Mouse (Mus musculus) gastrocnemius, postnatal 14 days (tissue): Measurements from ENCODE around the gene Tmem50a. TPM values are rescaled to one million over a fixed set of nuclear protein-coding genes. Genes with fewer than 3 reads are reported as not detected.
A peak's percentile ranks its signal among the peaks of the same experiment; 100 is the strongest.

ENCODE experiments used
- DNase-seq: peaks from one replicate; pipeline ENCODE4 v3.0.0; 2021; ENCODE audit warnings: mixed read lengths
- intact Hi-C: fragments of 180-260 bp; cut with DNase I; formaldehyde crosslinking; loops from one replicate; pipeline ENCODE4 v1.15.1; 2025; ENCODE audit warnings: low total_unique reads
- total RNA-seq, 2 experiments: library from RNA; stranded (reverse); gene quantifications; 2 replicates each; pipeline ENCODE4 v1.2.3; 2021

Gene Tmem50a
- total RNA-seq, 2 experiments from 2014 or later: 41.1 to 45.9 TPM

DNA sequence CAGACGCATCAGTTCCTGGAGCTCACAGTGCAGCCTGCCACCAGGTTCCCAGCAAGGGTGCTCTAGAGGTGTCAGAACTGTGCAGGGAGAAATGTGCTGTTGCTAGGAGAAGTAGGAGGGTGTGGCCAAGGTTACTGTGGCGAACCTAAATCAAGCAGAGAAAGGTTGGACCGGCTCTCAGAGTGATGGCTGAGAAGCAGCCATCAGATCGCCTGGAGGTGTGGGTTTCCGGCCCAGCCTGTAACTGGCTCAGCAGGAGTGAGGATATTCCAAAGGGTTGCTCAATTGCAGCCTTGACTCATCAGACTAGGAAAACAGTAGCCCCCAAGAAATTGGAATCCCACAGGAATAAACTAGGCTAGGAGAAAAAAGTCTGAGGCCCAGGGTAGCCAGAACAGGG lies 58.3 kb downstream of the Tmem50a start:
- intact Hi-C loops: no loop called here
- DNase-seq: no peak

DNA sequence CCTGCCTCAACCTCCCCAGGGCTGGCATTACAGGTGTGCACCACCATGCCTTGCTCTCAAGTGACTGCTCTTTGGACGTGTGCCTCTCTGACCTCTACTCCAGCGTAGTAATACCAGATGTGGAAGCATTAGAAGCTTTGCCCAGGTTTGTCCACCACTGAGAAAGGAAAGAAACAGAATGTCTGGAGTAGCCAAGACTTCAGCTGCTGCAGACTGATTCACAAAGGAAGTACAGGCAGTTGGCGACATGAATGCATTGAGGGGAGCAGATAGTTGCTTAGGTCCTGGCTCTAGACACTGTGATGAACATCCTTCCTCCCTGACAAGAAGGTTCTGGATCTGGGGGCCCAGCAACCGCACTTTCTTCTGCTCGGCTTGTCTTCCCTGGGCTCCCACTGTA lies 58.8 kb downstream of the Tmem50a start:
- intact Hi-C loops: no loop called here
- DNase-seq: no peak

- intact Hi-C loops: no loop called here
- DNase-seq: no peak
These were observed 59.5 kb downstream of the Tmem50a start for GRCm38 (mm10) chr4:134855371-134855770.

GRCm38 (mm10) chr4:134853637-134854485 lies 61.0 kb downstream of the Tmem50a start:
- intact Hi-C loops: no loop called here
- DNase-seq: peak; percentile 93

- intact Hi-C loops: no loop called here
- peak; percentile 97 for DNase-seq
These were observed 61.6 kb downstream of the Tmem50a start, which contains the start of gene Maco1 for GRCm38 (mm10) chr4:134853259-134853636. Gene Maco1, minus strand, starts transcription at chr4:134853345.

- intact Hi-C loops: no loop called here
- DNase-seq: peak; percentile 47
These were observed 62.2 kb downstream of the Tmem50a start for GRCm38 (mm10) chr4:134852438-134853255.

DNA sequence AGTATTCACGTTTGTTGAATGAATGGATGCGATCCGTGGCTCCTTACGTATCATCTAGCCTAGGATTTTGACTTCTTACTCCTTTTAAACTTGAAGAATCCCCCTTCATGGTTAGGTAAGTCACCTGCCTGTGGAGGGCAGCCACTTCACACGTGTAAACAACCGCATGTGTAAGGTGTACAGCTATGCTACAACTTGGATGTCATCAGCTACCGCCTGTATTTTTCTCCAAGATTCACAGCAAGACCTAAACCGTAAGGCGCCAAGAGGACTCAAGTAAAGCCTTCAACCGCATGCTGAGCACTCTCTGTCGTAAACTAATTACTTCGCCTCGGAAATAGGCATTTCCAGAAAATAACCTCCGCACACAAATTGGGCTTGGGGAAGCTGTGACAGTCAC lies 62.9 kb downstream of the Tmem50a start:
- no peak for DNase-seq
- intact Hi-C loops: no loop called here

DNA sequence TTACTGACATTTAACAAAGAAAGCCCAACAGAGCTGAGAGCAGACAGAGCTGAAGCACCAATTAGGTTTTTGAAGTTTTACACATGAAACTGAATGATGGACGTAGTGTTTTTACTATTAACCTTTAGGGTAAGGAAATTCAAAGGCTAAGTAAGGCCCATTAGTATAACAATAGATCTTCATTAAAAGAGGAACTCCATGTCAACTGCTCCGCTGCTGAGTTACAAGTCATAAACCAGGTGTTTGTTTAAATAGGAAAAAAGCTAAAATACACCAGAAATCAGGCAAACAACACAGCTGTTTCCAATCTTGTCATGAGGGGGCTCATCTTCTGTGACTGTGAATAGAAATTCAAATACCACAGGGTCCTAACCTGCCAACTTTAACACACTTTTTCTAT lies 63.6 kb downstream of the Tmem50a start:
- DNase-seq: no peak
- intact Hi-C loops: no loop called here

- intact Hi-C loops: no loop called here
- no peak for DNase-seq
These were observed 64.3 kb downstream of the Tmem50a start for GRCm38 (mm10) chr4:134850551-134850950.

Other genes starting within 250 kb of the Tmem50a start
- 1 to 10 TPM; 7.9 to 9.5 TPM for gene Man1c1, start 210.7 kb downstream of the Tmem50a start, total RNA-seq
- gene Ldlrap1, start 147.0 kb downstream of the Tmem50a start, total RNA-seq: 10 to 100 TPM in 1 of 2 experiments, 1 to 10 TPM in 1; 9.2 to 10.2 TPM
- 10 to 100 TPM; 13.6 to 14.5 TPM for gene Maco1, start 61.7 kb downstream of the Tmem50a start, total RNA-seq
- gene Rhd, start 50.5 kb downstream of the Tmem50a start, total RNA-seq: under 1 TPM; 0.20 to 0.39 TPM
- 100 to 1,000 TPM in 1 of 2 experiments, 10 to 100 TPM in 1; 76.9 to 163 TPM for gene Rsrp1, start 8.6 kb upstream of the Tmem50a start, total RNA-seq
- 10 to 100 TPM; 34.1 to 39.6 TPM for gene Syf2, start 15.9 kb upstream of the Tmem50a start, total RNA-seq
- under 1 TPM; 0.22 to 0.41 TPM for gene Runx3, start 205.6 kb upstream of the Tmem50a start, total RNA-seq